Mouse (Mus musculus) liver, postnatal 0 days (tissue): ENCODE data around the gene Tsacc.

Experiments
- CTCF ChIP-seq: sonication (generic); IDR thresholded peaks from 2 replicates; pipeline ENCODE4 v1.5.1; 2016; ENCODE audit warnings: antibody characterized with exemption, low read depth
- EP300 ChIP-seq: IDR thresholded peaks from 2 replicates; pipeline ENCODE4 v1.6.1; 2016; ENCODE audit warnings: antibody characterized with exemption, low read depth, mild to moderate bottlenecking

- TF ChIP-seq CTCF (no peak), EP300 (no peak)
Measured at GRCm38 (mm10) chr3:88334029-88334658, 37.3 kb upstream of the Tsacc start.
